Mouse (Mus musculus) 3T3-L1 (cell line): ENCODE results near the gene Cdca8.

Experiments
- DNase-seq: peaks from one replicate; pipeline ENCODE4 v3.0.0-alpha.2; 2015; ENCODE audit warnings: low read depth, low spot score

Cdca8 gene

GRCm38 (mm10) chr4:124880599-124880998 is 58.5 kb downstream of the Cdca8 start, which contains the start of gene Epha10:
Gene Epha10 (plus strand): TSS chr4:124880899.
- DNase-seq: no peak

- no peak for DNase-seq
These were observed 66.4 kb downstream of the Cdca8 start for GRCm38 (mm10) chr4:124872719-124873118.
